Mouse (Mus musculus) liver, adult 2 months (tissue): ENCODE measurements at regions not wholly inside any gene's neighbourhood (a gene's known extent, or its start where the extent isn't known, plus 50 kb on each side); places are given as distances from the start of the nearest gene placed in this dataset.

Source experiments
- DNase-seq: peaks from one replicate; pipeline ENCODE4 v3.0.0-alpha.2; 2011; ENCODE audit warnings: low read depth, low spot score; ENCODE audit errors: extremely low read depth
- H3K27ac ChIP-seq: fragments of 200-500 bp; replicated peaks from 2 replicates; pipeline ENCODE4 v1.5.1; 2012; ENCODE audit warnings: low read depth, mild to moderate bottlenecking, control low read depth, inconsistent platforms, low read length; ENCODE audit not compliant: insufficient read depth
- H3K27me3 ChIP-seq: fragments of 200-500 bp; 2 replicates; pipeline ENCODE4 v1.6.1; 2012; ENCODE audit warnings: mild to moderate bottlenecking, moderate library complexity, low read length, inconsistent platforms; ENCODE audit not compliant: control insufficient read depth, insufficient read depth
- H3K36me3 ChIP-seq: fragments of 200-500 bp; 2 replicates; pipeline ENCODE4 v1.6.1; 2012; ENCODE audit warnings: low read length, inconsistent platforms; ENCODE audit not compliant: control insufficient read depth, insufficient read depth
- H3K4me1 ChIP-seq: fragments of 200-500 bp; 2 replicates; pipeline ENCODE4 v1.6.1; 2011; ENCODE audit warnings: low read length; ENCODE audit not compliant: control insufficient read depth, insufficient read depth
- H3K4me3 ChIP-seq: fragments of 200-500 bp; 2 replicates; pipeline ENCODE4 v1.5.1; 2011; ENCODE audit warnings: low read depth, mild to moderate bottlenecking, control low read depth, low read length, moderate library complexity; ENCODE audit not compliant: insufficient read depth
- H3K79me2 ChIP-seq: fragments of 200-500 bp; 2 replicates; pipeline ENCODE4 v1.6.1; 2012; ENCODE audit warnings: inconsistent platforms, mild to moderate bottlenecking, low read length, moderate library complexity; ENCODE audit not compliant: control insufficient read depth, insufficient read depth
- H3K9ac ChIP-seq: fragments of 200-500 bp; 2 replicates; pipeline ENCODE4 v1.6.1; 2012; ENCODE audit warnings: low read depth, mild to moderate bottlenecking, control low read depth, inconsistent platforms, low read length
- CTCF ChIP-seq: fragments of 200-500 bp; IDR thresholded peaks from 2 replicates; pipeline ENCODE4 v1.5.1; 2011; ENCODE audit warnings: low read depth, low read length, control low read depth
- POLR2A ChIP-seq: fragments of 200-500 bp; IDR thresholded peaks from 2 replicates; pipeline ENCODE4 v1.6.1; 2011; ENCODE audit warnings: low read length, control low read depth; ENCODE audit not compliant: insufficient read depth; ENCODE audit errors: extremely low read depth
- WGBS: fragments of 180-500 bp; shearing (Covaris S2); methylation state at CpG from one replicate; pipeline ENCODE4 v1.1.7; 2018; 5-methylcytosine and 5-hydroxymethylcytosine counted together

DNA sequence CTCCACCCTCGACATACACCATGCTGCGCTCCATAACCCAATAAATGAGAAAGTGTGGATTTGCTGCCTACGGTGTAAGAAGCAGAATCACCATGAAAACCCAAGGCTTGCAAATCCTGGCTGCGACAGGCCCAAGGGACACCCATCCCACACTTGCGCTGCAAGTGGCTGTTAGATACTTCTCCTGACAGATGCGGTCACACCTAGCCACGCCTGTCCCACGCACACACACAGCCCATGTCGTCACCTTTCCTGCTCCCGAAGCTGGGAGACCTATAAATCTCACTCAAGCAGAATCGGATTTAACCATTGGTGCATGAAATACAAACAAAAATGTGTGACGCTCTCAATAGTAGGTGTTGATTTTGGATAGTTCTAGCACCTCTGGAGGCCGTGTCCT, 145.8 kb downstream of the Irs2 start:
- H3K4me3 ChIP-seq: no peak overlapping the region
- peaks cover 30% of the 10 kb centered on the region for H3K4me1 ChIP-seq
- WGBS: 92% methylated on average over 13 of the region's 13 CpGs
- no peak for TF ChIP-seq CTCF
- no peak for TF ChIP-seq POLR2A
- no peaks in the 10 kb centered on the region for H3K36me3 ChIP-seq
- H3K79me2 ChIP-seq: no peaks in the 10 kb centered on the region
- no peak for DNase-seq
- H3K27me3 ChIP-seq: no peaks in the 10 kb centered on the region
- no peak overlapping the region for H3K9ac ChIP-seq
- H3K27ac ChIP-seq: no peak overlapping the region

DNA sequence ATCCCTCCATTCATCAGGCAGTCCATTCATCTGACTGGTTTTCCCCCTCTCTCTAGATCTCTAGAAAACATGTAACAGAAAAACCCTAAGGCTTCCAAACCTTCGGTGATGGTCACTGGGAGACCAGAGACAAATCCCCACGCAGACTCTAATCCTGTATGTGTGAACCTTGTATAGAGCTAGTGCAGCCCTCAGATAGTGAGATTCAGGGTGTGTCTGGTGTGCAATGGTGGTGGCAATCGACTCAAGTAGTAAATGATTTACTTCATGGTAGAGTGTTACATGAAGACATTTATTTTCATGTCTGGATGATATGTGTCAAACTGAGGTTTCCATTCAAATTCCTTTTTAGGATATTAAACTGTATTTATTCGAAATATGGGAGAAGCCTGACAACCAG, 147.4 kb downstream of the Irs2 start:
- WGBS: 50% methylated on average over 4 of the region's 4 CpGs

DNA sequence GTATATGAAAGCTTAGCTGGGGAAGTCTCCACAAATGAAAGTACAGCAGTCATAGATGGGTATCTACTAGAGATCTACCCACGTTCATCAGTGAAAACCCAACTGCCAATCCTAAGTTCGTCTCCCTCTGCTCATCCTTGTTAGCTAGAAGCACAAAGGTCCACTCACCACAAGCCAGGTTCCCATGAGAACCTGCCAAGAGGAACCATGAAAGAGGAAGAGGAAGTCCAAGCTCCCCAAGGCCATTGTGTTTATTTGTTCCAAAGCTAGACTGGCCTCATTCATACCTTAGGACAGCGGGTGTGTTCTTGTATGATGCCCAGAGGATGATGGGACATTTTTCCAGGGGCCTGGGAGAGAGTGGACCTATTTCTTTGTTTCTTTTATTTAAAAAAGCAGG, 150.4 kb downstream of the Irs2 start:
- Histone ChIP-seq H3K4me3 (no peak overlapping the region), H3K79me2 (no peaks in the 10 kb centered on the region), H3K4me1 (peaks cover 35% of the 10 kb centered on the region), H3K9ac (no peak overlapping the region), H3K36me3 (no peaks in the 10 kb centered on the region), H3K27ac (peak overlapping the region; percentile 37), H3K27me3 (no peaks in the 10 kb centered on the region)
- peak; percentile 77 for DNase-seq
- WGBS: 18% methylated on average over 3 of the region's 3 CpGs
- TF ChIP-seq CTCF (no peak), POLR2A (no peak)

More for the DNA sequence above, 147.4 kb downstream of the Irs2 start:
- DNase-seq: no peak
- Histone ChIP-seq H3K4me3 (no peak overlapping the region), H3K27me3 (no peaks in the 10 kb centered on the region), H3K36me3 (no peaks in the 10 kb centered on the region), H3K79me2 (no peaks in the 10 kb centered on the region), H3K4me1 (peaks cover 31% of the 10 kb centered on the region), H3K9ac (no peak overlapping the region), H3K27ac (no peak overlapping the region)
- TF ChIP-seq CTCF (no peak), POLR2A (no peak)

DNA sequence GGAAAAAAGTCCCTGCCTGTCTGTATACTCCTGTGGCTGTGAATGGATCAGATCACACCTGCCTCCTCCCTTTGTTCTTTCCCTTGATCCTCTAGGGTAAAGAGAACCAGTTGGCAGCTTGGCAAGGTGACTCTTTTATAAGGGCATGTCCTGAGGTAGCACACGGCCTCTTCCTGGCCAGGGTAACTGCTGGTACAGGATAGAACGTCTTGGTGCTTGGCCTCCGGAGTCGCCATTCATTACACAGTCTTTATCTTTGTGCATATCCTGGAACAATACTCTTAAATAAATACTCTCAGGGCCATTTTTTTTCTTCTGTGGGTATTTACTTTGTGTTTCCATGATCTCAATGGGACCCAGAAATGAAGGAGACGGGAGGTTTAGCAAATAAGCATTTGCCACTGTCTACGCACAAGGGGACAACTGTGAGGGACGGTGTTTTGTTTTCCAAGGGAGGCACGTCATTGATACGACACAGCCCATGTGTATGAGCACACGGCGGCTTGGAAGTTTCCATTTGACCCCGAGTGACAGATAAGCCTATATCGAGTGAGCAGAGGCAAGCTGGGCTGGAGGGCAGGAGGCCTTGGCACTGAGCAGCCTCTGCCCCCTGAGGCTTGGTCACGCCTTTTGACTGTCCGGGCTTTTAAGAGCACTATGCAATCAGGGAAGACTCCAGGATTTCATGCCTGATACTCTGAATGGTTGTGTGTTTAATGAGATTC, 151.1 kb downstream of the Irs2 start:
- Histone ChIP-seq H3K9ac (no peak overlapping the region), H3K36me3 (no peaks in the 10 kb centered on the region), H3K4me1 (peaks cover 35% of the 10 kb centered on the region), H3K27me3 (no peaks in the 10 kb centered on the region), H3K4me3 (no peak overlapping the region), H3K79me2 (no peaks in the 10 kb centered on the region), H3K27ac (peak overlapping the region; percentile 72)
- DNase-seq: peak; percentile 77
- TF ChIP-seq POLR2A (no peak), CTCF (no peak)
- 19% methylated on average over 15 of the region's 15 CpGs for WGBS

DNA sequence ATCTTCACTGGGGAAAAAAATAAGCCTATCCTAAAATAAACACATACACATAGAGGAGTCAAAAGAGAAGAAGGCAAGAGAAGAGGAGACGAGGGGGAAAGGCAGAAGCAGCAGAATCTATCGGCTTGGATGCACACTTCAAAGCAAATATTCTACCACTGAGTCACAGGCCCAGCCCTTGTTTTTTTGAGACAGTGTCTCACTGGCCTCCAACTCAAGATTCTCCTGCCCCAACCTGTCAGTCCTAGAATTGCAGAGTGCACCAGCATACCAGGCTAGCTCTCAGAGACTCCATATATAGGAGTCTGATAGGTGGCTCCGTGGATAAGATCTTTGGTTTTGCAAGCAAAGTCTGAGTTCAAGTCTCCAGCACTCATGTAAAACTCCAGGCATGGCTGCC, 152.6 kb downstream of the Irs2 start:
- Histone ChIP-seq H3K9ac (no peak overlapping the region), H3K36me3 (no peaks in the 10 kb centered on the region), H3K79me2 (no peaks in the 10 kb centered on the region), H3K4me3 (no peak overlapping the region), H3K27me3 (no peaks in the 10 kb centered on the region), H3K4me1 (peaks cover 33% of the 10 kb centered on the region), H3K27ac (no peak overlapping the region)
- no peak for DNase-seq
- TF ChIP-seq CTCF: no peak
- no peak for TF ChIP-seq POLR2A
- WGBS: 83% methylated on average over 3 of the region's 3 CpGs

DNA sequence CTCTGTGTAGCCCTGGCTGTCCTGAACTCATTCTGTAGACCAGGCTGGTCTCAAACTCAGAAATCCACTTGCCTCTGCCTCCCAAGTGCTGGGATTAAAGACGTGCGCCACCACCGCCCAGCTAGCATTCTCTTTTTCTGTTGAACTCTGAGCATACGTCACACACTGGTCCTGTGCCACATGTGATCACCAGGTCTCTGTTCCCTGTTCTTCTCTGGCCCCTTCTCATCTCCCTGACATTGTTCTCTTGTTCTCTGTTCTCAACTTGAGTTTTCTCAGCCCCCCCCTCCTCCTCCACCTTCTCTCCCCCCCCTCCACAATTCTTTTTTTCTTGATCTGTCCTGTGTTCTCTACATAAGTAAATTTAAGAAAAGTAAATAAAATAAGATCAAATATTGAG, 153.1 kb downstream of the Irs2 start:
- Histone ChIP-seq H3K27ac (peak overlapping the region; percentile 74), H3K4me1 (peaks cover 33% of the 10 kb centered on the region), H3K27me3 (no peaks in the 10 kb centered on the region), H3K4me3 (no peak overlapping the region), H3K36me3 (no peaks in the 10 kb centered on the region), H3K79me2 (no peaks in the 10 kb centered on the region), H3K9ac (peak overlapping the region; percentile 5; the same call in 1 of the 2 replicates)
- TF ChIP-seq CTCF (no peak), POLR2A (no peak)
- WGBS: 19% methylated on average over 4 of the region's 4 CpGs
- peak; percentile 73 for DNase-seq
